Mouse (Mus musculus) ES-Bruce4 (cell line): ENCODE results near the gene Fads6. TPM values are rescaled to one million over a fixed set of nuclear protein-coding genes. Genes with fewer than 3 reads are reported as not detected.

Experiments used
- H3K27ac ChIP-seq: 2 replicates; pipeline ENCODE4 v1.5.1; 2012; ENCODE audit warnings: low read length, inconsistent platforms; ENCODE audit not compliant: insufficient read depth
- H3K27me3 ChIP-seq: 2 replicates; pipeline ENCODE4 v1.6.1; 2012; ENCODE audit warnings: mild to moderate bottlenecking, low read length, inconsistent platforms; ENCODE audit not compliant: control insufficient read depth, poor library complexity, insufficient read depth, severe bottlenecking
- H3K36me3 ChIP-seq: 2 replicates; pipeline ENCODE4 v1.6.1; 2012; ENCODE audit warnings: inconsistent platforms, mild to moderate bottlenecking, low read length, moderate library complexity; ENCODE audit not compliant: control insufficient read depth, poor library complexity, insufficient read depth, severe bottlenecking
- H3K4me1 ChIP-seq: one replicate; pipeline ENCODE4 v1.8.1; 2011; ENCODE audit warnings: low read length; ENCODE audit not compliant: control insufficient read depth, insufficient read depth
- H3K4me3 ChIP-seq: 2 replicates; pipeline ENCODE4 v1.5.1; 2011; ENCODE audit warnings: low read depth, mild to moderate bottlenecking, low read length
- H3K9ac ChIP-seq: 2 replicates; pipeline ENCODE4 v1.6.1; 2012; ENCODE audit warnings: low read depth, mild to moderate bottlenecking, inconsistent platforms; ENCODE audit not compliant: poor library complexity, severe bottlenecking
- H3K9me3 ChIP-seq: replicated peaks from 2 replicates; pipeline ENCODE4 v1.6.1; 2012; ENCODE audit warnings: mild to moderate bottlenecking, low read length, inconsistent platforms; ENCODE audit not compliant: control insufficient read depth, poor library complexity, insufficient read depth, severe bottlenecking
- CTCF ChIP-seq: IDR thresholded peaks from one replicate; pipeline ENCODE4 v1.8.1; 2011; ENCODE audit warnings: low read depth, low read length
- EP300 ChIP-seq: IDR thresholded peaks from 2 replicates; pipeline ENCODE4 v1.6.1; 2011; ENCODE audit warnings: low read depth, low read length; ENCODE audit not compliant: insufficient read depth
- POLR2A ChIP-seq: IDR thresholded peaks from one replicate; pipeline ENCODE4 v1.8.1; 2011; ENCODE audit warnings: low read length; ENCODE audit not compliant: insufficient read depth
- polyA plus RNA-seq: library from polyadenylated mRNA; stranded (reverse); fragments of >200 nt; gene quantifications from 2 replicates; pipeline ENCODE4 v1.2.4, GENCODE M21; 2011; ENCODE audit warnings: low read depth; ENCODE audit not compliant: missing spikeins, insufficient read depth, insufficient read length

The Fads6 gene
- polyA plus RNA-seq, 1 experiment: 6.7 TPM

GRCm38 (mm10) chr11:115273735-115274134, 23.7 kb downstream of the Fads6 start:
- Histone ChIP-seq H3K4me1 (peaks cover 2% of the 10 kb centered on the region), H3K9me3 (no peaks in the 10 kb centered on the region), H3K9ac (no peak overlapping the region), H3K27me3 (no peaks in the 10 kb centered on the region), H3K36me3 (no peaks in the 10 kb centered on the region), H3K4me3 (no peak overlapping the region), H3K27ac (no peak overlapping the region)
- no peak for TF ChIP-seq EP300
- TF ChIP-seq CTCF: no peak
- TF ChIP-seq POLR2A: no peak

GRCm38 (mm10) chr11:115272894-115273498, 24.5 kb downstream of the Fads6 start:
- Histone ChIP-seq H3K4me3 (no peak overlapping the region), H3K4me1 (peaks cover 2% of the 10 kb centered on the region), H3K27ac (no peak overlapping the region), H3K36me3 (no peaks in the 10 kb centered on the region), H3K9me3 (no peaks in the 10 kb centered on the region), H3K9ac (no peak overlapping the region), H3K27me3 (no peaks in the 10 kb centered on the region)
- no peak for TF ChIP-seq CTCF
- TF ChIP-seq EP300: no peak
- TF ChIP-seq POLR2A: no peak

GRCm38 (mm10) chr11:115271481-115271880, 26.0 kb downstream of the Fads6 start:
- Histone ChIP-seq H3K4me1 (peaks cover 2% of the 10 kb centered on the region), H3K9ac (no peak overlapping the region), H3K27ac (no peak overlapping the region), H3K9me3 (no peaks in the 10 kb centered on the region), H3K36me3 (no peaks in the 10 kb centered on the region), H3K4me3 (no peak overlapping the region), H3K27me3 (peaks cover 4% of the 10 kb centered on the region)
- TF ChIP-seq POLR2A: no peak
- TF ChIP-seq CTCF: no peak
- no peak for TF ChIP-seq EP300

GRCm38 (mm10) chr11:115271052-115271451, 26.4 kb downstream of the Fads6 start:
- Histone ChIP-seq H3K27ac (no peak overlapping the region), H3K4me3 (no peak overlapping the region), H3K9me3 (no peaks in the 10 kb centered on the region), H3K36me3 (no peaks in the 10 kb centered on the region), H3K27me3 (peaks cover 7% of the 10 kb centered on the region), H3K9ac (no peak overlapping the region), H3K4me1 (peaks cover 2% of the 10 kb centered on the region)
- no peak for TF ChIP-seq CTCF
- TF ChIP-seq POLR2A: no peak
- TF ChIP-seq EP300: no peak

GRCm38 (mm10) chr11:115270148-115270861, 27.2 kb downstream of the Fads6 start:
- Histone ChIP-seq H3K9me3 (no peaks in the 10 kb centered on the region), H3K4me1 (no peaks in the 10 kb centered on the region), H3K9ac (no peak overlapping the region), H3K4me3 (no peak overlapping the region), H3K27me3 (peaks cover 7% of the 10 kb centered on the region), H3K27ac (no peak overlapping the region), H3K36me3 (no peaks in the 10 kb centered on the region)
- TF ChIP-seq CTCF: peak; percentile 92
- no peak for TF ChIP-seq EP300

GRCm38 (mm10) chr11:115269330-115270066, 28.0 kb downstream of the Fads6 start:
- H3K4me3 ChIP-seq: no peak overlapping the region
- H3K27me3 ChIP-seq: peaks cover 7% of the 10 kb centered on the region
- no peak overlapping the region for H3K9ac ChIP-seq
- TF ChIP-seq POLR2A (no peak), CTCF (no peak), EP300 (no peak)
- no peaks in the 10 kb centered on the region for H3K4me1 ChIP-seq
- H3K27ac ChIP-seq: no peak overlapping the region
- H3K36me3 ChIP-seq: no peaks in the 10 kb centered on the region
- no peaks in the 10 kb centered on the region for H3K9me3 ChIP-seq
